Mouse (Mus musculus) 3T3-L1 (cell line): ENCODE measurements around the gene Ssbp3.

ENCODE experiments used
- DNase-seq: peaks from one replicate; pipeline ENCODE4 v3.0.0-alpha.2; 2015; ENCODE audit warnings: low read depth, low spot score

Gene Ssbp3

DNA sequence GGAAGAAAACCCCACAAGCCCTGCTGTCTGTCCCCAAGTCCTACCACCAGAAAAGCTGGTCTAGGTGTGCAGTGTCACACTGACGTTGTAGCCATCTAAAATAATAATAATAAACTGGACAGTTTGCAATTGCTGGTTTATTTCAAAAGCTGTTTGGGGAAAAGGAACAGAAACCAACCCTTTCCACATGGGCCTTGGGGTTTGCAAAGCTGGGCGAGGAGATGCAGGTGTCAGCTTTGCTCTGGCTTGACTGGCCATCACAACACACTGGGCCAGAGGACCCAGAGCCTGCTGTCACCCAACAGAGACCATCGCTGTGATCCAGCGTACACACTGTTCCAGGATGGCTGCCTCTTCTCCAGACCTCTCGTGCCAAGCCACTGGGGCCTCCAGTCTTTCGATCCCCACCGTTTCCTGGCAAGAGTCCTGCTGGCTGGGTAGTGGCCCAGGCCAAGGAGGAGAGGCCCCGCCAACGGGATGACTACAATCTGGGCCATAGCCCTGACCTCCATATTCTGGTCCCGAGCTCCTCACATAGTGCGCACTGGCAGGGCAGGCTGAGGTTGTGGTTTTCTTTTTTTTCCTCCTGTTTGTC lies 138.2 kb downstream of the Ssbp3 start:
- no peak for DNase-seq

DNA sequence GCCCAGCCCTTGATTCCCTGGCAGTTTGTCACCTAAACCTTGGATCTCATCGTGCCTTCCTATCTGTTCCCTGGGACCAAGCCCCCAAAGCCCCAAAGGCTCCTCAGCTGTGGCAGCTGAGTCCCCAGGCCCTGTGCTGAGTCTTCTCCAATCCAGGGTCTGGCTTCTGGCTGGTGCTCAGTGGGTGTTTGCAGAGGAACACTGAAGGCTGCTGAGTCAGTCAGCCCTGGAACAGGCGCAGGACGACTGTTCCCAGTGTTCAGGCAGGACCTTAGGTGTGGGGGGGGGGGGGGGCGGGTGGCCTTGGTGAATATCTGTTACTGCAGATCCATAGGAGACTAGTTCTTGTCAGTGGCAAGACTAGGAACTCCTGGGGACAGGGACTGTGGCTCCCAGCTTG lies 141.4 kb downstream of the Ssbp3 start:
- DNase-seq: no peak

DNA sequence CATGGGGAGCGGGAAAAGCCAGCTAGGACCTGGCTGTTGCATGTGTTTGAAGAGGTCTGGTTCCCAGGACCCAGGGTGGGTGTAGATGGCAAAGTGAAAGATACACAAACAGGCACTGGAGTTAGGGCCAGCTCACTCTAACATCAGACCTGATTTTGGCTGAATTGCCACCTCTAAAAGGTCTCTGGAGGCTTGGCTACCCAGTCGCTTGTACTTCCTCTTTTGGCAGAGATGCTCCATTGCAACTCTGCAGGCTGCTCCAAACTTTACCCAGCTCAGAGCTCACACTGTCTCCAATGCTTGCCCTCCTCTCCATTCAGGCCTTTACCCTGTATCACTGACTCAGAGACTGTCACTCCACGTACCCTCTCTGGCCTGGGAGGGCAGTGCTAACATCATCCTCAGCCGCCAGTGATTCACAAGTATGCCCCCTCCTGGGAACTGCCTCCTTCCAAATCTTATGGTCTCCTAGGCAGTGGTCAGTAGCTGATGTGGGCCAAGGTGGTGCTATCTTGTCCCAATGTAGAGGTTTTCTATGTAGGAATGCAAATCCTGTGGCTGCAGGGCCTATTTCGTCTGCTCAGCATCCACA lies 142.6 kb downstream of the Ssbp3 start:
- DNase-seq: peak; percentile 16

DNA sequence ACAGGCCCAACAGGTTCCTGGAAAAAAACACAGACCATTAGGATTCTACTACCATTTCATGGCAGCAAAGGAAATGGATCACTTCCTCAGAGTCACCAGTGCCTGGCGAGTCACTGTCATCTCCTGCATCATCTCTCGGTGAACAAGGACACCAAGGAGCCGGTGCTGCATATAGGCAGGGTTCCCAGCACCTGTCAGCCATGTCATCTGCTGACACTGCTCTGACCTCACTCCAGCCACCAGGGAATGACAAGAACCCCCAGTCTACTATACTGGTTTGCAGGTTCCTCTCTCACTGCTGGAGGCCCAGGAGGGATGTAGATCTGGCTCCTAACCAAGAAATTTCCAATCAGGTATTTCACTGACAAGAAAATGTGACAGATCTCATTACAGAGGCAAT lies 145.6 kb downstream of the Ssbp3 start:
- no peak for DNase-seq

DNA sequence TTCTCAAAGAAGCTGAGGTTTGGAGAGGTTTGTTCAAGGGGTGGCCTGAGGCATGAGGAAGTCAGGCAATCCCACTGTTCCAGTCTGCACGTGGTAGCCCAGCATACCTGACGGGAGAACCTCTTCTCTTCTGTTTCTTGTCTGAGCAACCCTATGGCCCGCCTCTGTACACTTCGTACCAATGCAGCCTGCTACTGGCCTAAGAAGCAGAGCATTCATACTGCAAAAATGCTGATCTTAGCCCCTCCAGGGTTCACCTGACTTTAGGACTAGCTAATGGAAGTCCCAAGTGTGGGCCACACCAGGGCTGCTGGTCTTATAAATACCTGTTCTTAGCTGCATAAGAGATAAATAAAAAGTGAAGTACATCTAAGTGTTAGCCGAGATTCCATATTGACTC lies 147.8 kb downstream of the Ssbp3 start:
- no peak for DNase-seq

DNA sequence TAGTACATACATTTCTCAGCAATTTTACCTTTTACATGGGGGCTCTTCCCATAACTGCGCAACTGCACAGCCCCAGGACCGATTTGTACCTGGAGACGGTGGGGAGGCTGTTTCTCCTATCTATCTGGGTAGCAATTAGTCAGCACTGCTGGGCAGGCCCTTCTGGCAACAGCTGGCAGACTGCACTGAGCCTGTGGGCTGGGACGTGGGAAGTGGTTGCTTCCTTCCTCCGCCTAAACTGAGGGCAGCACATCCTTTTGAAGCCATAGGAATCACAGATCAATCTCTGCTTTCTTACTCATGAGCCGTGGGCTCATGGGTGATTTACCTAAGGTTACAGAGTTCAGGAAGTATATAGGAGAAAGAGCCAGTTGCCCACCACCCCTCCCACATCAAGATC lies 148.3 kb downstream of the Ssbp3 start:
- no peak for DNase-seq

DNA sequence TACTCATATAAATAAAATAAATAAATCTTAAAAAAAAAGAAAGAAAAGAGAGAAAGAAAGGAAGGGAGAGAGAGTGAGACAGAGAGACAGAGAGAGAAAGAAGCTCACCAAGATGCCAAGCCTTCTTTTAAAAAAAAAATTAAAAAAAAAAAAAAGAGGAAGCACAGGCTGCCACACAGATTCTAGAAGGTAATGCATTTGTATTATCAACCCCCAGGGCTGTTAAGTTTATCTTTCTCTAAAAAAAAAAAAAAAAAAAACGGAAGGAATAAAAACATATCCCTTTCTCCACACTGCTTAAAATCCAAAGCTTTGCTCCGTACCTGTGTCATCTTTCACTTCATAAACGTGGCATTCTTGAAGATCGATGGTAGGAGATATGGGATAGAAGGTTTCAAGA lies 151.1 kb downstream of the Ssbp3 start:
- DNase-seq: no peak

DNA sequence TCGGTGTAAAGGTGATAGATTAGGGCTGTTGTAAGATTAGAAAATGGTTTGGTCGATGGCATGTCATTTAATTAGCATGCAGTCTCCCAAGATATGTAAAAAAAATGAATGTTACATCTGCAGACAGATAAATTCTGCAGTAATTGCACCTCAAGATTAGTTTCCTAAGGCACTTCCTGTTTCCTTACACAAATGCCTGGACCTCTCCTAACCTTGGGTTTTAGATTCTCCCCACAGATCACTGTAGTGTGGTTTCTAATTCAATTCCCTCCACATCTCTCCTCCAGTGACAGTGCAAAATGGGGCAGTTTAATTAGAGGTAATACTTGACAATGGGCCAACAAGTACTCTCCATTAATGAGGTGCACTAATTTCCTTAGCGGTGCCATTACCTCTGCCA lies 152.7 kb downstream of the Ssbp3 start:
- DNase-seq: no peak

DNA sequence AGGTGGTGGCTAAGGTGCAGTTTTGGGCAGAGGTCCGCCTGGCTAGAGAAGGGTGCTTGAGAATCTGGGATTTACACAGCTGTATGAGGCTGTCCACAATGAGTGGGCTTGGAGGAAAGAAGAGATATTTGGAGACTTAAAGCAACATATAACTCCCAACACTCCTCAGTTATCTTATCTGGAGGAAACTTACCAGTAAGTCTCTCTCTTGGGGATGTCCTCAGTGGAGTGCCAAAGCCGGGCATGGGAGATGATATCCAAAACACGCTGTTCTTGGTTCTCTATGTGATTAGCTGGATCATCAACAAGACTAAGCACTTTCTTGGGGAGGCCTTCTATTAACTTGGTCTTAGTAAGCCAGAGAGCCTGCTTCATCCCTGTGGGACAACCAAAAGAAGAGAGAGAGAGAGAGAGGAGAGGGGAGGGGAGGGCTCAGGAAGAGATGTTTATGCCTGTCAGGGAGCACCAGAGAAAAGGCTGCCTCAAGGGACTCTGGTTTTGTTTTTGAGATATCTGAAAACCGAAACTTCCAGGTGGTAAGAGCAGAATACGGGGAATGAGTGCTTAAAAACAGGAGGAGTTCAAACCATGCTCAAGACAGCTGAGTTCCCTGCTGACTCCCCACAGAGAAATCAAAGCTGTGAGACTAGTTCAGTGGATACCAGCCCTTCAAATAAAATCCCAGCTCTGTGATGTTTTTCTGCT lies 154.0 kb downstream of the Ssbp3 start:
- no peak for DNase-seq

DNA sequence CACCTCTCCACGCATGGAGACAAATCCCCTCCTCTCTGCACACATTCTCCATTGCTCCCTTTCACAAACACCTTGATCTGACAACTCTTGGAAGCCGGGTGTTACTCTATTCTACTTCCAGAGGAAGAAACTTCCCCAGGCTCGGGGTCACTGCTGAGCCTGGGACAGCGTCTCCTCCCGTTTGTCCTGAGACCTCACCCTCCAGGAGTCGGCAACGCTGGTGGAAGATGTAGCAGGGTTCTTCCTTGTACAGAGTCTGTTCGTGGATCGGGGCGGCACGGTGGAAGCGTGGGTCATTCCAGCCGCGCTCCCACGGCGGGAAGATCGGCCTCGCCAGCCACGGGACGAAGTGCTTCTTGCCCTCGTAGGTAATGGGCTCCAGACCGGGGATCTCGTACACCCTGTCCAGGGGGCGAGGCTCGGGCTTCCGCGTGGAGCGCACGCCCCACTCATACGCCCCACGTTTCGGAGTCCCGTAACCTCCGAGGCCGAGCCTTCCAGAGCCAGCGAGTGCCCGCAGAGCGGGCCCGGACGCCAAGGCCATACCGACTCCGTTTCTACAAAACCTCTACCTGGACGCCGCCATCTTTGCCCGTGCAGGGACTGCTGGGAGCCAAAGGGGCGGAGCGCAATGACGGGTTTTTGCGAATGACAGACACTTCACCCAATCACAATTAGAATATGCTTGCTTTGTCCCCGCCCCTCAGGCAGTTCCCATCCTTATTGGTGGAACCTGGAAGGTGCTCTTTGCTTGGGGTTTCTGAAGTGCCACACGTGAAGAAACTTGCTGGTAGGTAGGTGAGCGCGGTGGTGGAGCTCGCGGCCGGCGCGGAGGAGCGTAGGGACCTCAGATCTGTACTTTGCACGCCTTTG lies 156.0 kb downstream of the Ssbp3 start, which contains the start of the genes Mrpl37 and Cyb5rl:
Gene Mrpl37, minus strand, starts transcription at position 617 of the 873 bp plus-strand sequence.
Gene Cyb5rl, plus strand, starts transcription at position 737 of the 873 bp plus-strand sequence.
- DNase-seq: peak; percentile 96

DNA sequence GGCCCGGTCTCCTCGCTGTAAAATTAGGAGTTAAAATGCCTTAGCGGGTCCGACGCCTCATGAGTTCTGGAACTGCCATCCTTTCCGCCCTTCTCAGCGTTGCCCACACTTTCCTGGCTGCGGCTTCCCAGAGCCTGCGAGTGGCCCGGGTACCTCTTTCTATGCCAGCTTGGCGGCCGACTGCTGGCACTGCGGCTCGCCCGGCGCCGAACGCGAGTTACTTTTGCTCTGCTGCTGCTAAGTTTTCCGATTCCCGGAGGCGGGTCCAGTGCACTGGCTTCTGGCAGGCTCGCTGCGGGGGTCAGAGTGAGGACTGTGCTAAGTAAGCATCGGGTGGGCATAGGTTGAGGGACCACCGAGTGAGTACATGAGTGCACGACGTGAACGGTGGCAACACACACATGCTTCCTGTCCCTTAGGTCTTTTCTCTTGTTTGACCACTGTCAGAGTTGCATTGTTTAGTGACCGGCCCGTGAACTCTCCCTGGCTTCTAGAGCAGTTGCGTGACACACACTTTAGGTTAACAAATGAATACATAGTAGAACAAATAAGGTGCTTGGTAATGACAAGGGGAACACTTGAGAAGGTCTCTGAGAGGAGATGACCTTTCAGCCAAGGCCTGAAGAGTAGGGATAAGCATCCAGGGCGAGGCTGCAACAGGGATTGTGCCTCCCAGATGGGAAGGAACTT lies 156.8 kb downstream of the Ssbp3 start:
- DNase-seq: no peak

DNA sequence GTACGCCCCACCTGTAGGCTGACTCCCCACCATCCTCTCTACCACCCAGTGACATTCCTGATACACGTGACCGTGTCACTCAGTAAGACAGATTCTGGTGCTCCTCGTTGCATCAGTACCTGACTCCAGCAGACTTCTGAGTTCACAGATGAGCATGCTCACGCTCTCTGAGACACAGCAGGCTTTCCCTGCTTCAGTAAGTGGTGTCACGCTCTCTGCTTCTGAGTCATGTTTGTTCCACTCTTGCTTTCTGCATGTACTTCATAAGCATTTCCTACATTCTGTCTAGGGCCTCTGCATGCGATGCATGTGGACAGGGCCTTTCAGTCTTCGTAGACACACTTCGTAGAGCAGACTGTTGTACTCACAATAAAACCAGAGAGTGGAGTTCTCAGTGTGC lies 161.8 kb downstream of the Ssbp3 start:
- no peak for DNase-seq

DNA sequence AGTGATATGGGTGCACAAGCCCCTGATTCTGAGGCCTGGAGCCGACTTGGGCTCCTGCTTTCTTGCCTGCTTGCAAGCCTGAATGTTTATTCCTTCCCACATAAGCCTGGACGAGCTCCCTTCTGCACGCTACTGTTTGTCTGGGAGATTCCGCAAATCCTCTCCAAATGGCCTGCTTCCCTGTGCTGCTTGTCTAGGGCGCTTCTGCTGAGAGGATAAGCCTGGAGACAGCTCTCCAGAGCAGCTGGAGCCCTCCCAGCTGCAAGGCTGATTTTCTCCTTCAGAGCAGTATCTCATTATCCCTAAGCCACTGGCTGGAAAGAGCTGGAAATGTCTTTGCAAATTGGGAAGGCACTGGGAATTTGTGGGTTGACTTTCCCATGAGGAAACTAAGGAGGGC lies 165.0 kb downstream of the Ssbp3 start:
- no peak for DNase-seq

DNA sequence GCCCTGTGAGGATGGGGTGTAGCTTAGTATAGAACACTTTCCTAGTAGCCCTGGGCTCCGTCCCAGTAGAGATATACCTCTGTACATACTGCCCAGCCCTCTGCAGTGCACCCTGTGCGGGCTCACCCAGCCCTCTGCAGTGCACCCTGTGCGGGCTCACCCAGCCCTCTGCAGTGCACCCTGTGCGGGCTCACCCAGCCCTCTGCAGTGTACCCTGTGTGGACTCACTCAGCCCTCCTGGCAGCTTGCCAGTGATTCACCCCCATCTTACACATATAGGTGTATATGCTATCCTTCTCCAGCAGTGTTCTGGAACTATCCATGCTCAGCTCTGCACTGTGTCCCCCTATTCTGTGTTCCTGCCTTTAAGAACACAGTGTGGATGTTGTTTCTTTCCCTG lies 168.4 kb downstream of the Ssbp3 start:
- DNase-seq: no peak

DNA sequence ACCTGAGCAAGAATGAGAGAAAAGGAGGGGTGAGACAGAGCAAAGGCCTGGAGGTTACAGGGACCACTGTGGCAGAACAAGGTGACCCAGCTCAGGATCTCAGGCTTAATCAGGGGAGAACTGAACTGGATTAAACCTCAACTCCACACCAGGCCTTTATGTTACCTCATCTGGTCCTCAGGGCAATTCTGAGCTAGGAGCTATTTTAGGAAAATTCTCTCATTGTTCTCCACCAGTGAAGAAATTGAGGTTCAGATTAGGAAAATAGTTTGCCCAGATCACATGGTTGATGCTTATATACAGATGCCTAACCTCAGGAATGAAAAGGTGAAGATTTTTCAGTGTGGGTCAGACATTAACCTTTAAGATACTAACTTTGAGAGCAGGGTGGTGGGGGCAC lies 169.2 kb downstream of the Ssbp3 start:
- DNase-seq: peak; percentile 33

DNA sequence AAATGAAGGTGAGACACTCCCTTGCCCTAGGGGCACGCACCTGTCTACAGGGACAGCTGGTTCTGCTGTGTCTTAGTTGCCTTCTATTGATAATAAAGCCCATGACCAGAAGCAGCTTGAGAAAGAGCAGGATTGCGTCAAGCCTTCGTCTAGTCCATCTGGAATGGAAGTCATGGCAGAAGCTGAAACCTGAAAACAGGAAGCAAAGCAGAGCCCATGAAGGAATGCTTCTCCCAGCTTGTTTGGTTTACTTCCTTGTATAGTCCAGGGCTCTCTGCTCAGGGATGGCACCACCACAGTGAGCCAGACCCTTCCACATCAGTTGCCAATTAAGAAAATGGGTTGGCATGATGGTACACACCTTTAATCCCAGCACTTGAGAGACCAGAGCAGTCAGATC lies 171.7 kb downstream of the Ssbp3 start:
- no peak for DNase-seq

DNA sequence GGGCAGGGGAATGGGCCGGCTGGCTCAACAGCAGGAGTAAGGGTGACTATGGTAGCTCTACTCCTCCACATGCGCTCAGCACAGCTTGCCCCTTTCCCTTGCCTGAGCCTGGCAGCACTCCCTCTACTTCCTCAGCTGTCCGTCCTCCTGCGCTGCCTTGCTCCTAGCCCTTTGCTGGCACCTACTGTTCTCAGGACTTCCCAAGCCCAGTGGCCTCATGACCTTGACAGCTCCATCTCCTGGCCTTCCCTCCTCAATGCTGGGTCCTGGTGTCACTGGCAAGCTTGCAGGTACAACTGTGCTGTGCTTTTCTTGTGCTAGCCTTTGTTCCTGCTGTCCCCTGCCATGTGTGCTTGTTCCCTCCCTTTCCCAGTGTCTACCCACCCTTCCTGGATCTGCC lies 172.6 kb downstream of the Ssbp3 start:
- no peak for DNase-seq

DNA sequence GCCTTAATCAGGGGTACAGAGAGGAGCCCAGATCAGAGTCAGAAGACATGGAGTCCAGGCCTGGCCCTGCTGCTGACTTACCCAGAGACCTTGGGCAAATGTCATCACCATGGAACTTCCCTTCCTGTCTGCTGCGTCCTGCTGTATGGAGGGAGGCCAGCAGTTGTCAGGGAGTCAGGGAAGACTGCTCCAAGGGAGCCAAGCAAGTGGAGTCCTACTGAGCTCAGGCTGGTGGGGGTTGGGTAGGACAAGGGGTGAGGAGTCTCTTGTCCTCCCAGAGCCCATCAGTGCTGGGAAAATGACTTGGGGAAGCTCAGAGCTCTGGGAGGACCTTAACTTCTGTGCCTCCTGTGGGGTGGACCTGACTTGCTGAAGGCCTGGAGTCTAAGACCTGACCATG lies 173.8 kb downstream of the Ssbp3 start:
- no peak for DNase-seq

DNA sequence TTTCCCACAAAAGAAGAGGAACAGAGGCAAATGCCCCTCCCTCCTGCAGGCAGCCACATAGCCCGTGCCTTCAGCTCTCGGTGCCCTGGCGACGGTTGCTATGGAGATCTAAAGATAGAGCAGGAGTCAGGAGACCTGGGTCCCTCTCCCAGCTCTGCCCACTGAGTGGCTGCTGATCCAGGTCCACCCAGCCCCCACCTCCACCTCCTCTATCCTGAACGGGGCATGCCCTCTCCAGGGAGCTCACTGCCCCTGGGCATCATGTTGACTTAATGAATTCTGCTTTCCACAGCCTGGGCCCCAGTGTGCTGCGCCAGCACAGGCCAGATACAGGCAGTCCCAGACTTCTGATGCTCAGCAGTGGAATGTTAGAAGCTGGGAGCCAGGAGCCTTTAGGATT lies 174.4 kb downstream of the Ssbp3 start:
- DNase-seq: no peak

DNA sequence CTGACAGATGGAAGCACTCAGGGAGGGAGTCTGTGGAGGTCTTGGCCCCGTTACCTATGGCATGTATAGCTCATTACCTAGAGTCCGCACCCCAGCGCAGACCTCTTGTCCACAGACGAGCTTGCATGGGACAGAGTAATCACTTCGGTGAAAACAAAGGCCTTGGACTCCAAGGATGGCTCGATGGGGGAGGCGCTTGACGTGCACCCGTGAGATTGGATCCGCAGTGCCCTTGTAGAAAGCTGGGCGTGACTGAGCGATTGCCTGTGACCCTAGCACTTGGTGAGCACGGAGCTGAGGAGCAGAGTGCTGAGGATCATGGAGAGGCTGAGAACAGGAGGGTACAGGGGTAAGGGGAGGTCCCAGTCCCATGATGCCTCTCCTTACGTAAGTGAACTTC lies 181.2 kb downstream of the Ssbp3 start:
- no peak for DNase-seq

DNA sequence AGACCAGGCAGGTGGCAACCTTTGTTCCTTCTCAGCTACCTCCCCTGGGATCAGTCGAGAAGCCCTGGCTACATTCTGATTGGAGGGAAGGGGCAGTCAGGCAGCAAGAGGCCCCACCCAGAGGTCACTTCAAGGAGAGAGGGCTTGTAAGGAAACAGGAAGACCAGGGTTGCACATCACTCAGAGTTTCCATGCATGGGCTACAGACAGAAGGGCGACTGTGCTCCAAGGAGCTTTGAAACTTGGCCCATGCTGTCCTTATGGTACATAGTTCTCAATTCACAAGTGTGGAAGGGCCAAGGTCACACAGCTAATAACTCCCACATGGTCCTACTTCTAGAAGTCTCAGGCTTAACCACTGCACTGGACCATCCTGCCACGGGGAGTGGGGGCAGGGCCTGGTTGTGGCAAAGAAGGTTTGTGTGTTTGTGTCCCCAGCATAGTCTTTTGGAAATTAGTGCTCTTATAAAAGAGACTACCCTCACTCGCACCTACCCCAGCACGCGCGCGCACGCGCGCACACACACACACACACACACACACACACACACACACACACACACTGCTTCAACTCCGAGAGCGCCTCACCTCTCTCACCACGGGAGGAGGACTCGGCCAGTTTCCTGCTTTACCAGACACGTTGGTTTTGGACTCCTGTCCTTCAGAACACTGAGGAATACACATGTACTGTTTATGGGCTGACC lies 184.1 kb downstream of the Ssbp3 start:
- no peak for DNase-seq
